Mouse (Mus musculus): ENCODE measurements around the gene Zscan29. TPM values are rescaled to one million over a fixed set of nuclear protein-coding genes. Genes with fewer than 3 reads are reported as not detected.

The Zscan29 gene
- total and polyA plus RNA-seq, 3 experiments = 6.5 to 199 (median 10.2) TPM

DNA sequence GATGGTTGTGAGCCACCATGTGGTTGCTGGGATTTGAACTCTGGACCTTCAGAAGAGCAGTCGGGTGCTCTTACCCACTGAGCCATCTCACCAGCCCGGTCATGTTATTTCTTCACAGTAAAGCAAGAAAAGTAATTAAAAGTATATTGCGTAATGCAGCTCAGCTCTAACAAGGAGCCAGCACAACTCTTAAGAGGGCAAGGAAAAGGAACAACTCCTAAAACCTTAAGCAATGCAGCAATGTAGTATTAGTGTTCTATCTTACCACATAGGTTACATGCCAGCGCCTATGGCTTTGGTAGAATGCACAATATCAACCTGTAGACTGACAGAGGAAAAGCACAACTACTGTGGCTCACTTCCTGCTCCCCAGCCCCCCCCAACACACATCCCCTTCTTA is 33.6 kb downstream of the Zscan29 start:
- peaks cover 6 to 13% of the 10 kb centered on the region in 2 experiments for H3K4me1 ChIP-seq (ENCODE audit: control insufficient read depth in 1 of 2, insufficient read depth in 2 of 2, low read length in 2 of 2)
- DNase-seq (ENCODE audit: low read depth, low spot score) = peak; percentile 42
- no peak overlapping the region for H3K4me3 ChIP-seq (ENCODE audit: control insufficient read depth in 1 of 2, insufficient read depth in 1 of 2, low read depth in 2 of 2, low read length in 2 of 2)
- H3K27ac ChIP-seq (ENCODE audit: control insufficient read depth, low read depth, low read length) = no peak overlapping the region
- peaks cover 0 to 20% of the 10 kb centered on the region in 2 experiments; a peak in 2 of 4 replicates for H3K36me3 ChIP-seq (ENCODE audit: control insufficient read depth in 1 of 2, insufficient read depth in 2 of 2, low read length in 2 of 2)
- H3K9ac ChIP-seq (ENCODE audit: control insufficient read depth, low read depth, low read length, poor library complexity, severe bottlenecking) = no peak overlapping the region
- no peaks in the 10 kb centered on the region for H3K27me3 ChIP-seq (ENCODE audit: control insufficient read depth in 1 of 2, insufficient read depth in 2 of 2, low read length in 2 of 2)
- H3K79me2 ChIP-seq (ENCODE audit: control insufficient read depth, insufficient read depth, low read length, poor library complexity) = peaks cover 31% of the 10 kb centered on the region
- no peak for TF ChIP-seq KAT2A (conservative IDR thresholded peaks at IDR 0.05; ENCODE audit: low read depth, low read length)
- no peak for TF ChIP-seq MAFK (IDR thresholded peaks at IDR 0.05; ENCODE audit: borderline replicate concordance, low read depth, low read length)
- TF ChIP-seq POLR2AphosphoS5 (IDR thresholded peaks at IDR 0.05; ENCODE audit: borderline replicate concordance, low read depth, low read length) = no peak
- no peak for TF ChIP-seq TAL1 (IDR thresholded peaks at IDR 0.05; ENCODE audit: low read length)
- no peak for TF ChIP-seq CHD2 (IDR thresholded peaks at IDR 0.05; ENCODE audit: low read length)
- no peak for TF ChIP-seq NELFE (IDR thresholded peaks at IDR 0.05; ENCODE audit: low read depth, low read length)
- no peak for TF ChIP-seq UBTF (IDR thresholded peaks at IDR 0.05; ENCODE audit: borderline replicate concordance, insufficient read depth, low read depth, low read length)
- TF ChIP-seq POLR2AphosphoS2 (IDR thresholded peaks at IDR 0.05; ENCODE audit: low read length) = 0 out of 2 replicates have a peak, but pooled peaks have one; percentile 25
- TF ChIP-seq POLR2A (IDR thresholded peaks at IDR 0.05; ENCODE audit: control insufficient read depth in 1 of 2, insufficient read depth in 1 of 2, low read depth in 1 of 2, low read length in 2 of 2, poor library complexity in 1 of 2) = 0 out of 4 replicates have a peak, but pooled peaks of 1 of the 2 experiments have one; percentile 20
- TF ChIP-seq MAX (IDR thresholded peaks at IDR 0.05; ENCODE audit: low read length) = no peak
- no peak for TF ChIP-seq GATA1 (IDR thresholded peaks at IDR 0.05; ENCODE audit: low read depth, low read length)
- H3K9me3 ChIP-seq (replicated peaks; ENCODE audit: insufficient read depth, low read length) = no peaks in the 10 kb centered on the region

DNA sequence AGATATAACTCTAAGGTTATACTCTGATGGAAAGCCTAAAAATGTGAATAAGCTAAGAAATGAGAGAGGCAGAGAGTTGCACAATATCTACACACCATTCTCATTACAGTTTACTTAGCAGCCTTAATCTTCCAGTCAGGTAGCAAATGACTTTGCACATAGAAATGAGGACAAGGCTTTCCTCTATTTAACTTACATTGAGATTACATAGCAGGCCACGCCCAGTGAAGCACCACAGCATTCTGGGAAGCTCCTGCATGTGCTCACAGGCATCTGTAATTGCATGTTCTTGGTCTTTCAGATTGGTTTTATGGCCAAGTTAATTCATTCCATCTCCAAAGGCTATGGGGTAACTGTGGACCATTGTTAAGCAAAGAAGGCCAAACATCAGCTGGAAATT is 38.1 kb downstream of the Zscan29 start:
- Histone ChIP-seq H3K9ac (ENCODE audit: control insufficient read depth, low read depth, low read length, poor library complexity, severe bottlenecking) (no peak overlapping the region), H3K9me3 (replicated peaks; ENCODE audit: insufficient read depth, low read length) (no peaks in the 10 kb centered on the region), H3K4me3 (ENCODE audit: control insufficient read depth in 1 of 2, insufficient read depth in 1 of 2, low read depth in 2 of 2, low read length in 2 of 2) (no peak overlapping the region), H3K27me3 (ENCODE audit: control insufficient read depth in 1 of 2, insufficient read depth in 2 of 2, low read length in 2 of 2) (no peaks in the 10 kb centered on the region), H3K79me2 (ENCODE audit: control insufficient read depth, insufficient read depth, low read length, poor library complexity) (peaks cover 4% of the 10 kb centered on the region), H3K36me3 (ENCODE audit: control insufficient read depth in 1 of 2, insufficient read depth in 2 of 2, low read length in 2 of 2) (peaks cover 0 to 9% of the 10 kb centered on the region in 2 experiments; a peak in 2 of 4 replicates), H3K4me1 (ENCODE audit: control insufficient read depth in 1 of 2, insufficient read depth in 2 of 2, low read length in 2 of 2) (peaks cover 3 to 6% of the 10 kb centered on the region in 2 experiments; a peak in 2 of 4 replicates), H3K27ac (ENCODE audit: control insufficient read depth, low read depth, low read length) (no peak overlapping the region)
- no peak for TF ChIP-seq MEF2A (IDR thresholded peaks at IDR 0.05; ENCODE audit: extremely low read depth, insufficient replicate concordance, low read depth, low read length, poor library complexity, severe bottlenecking)
- no peak for TF ChIP-seq HCFC1 (IDR thresholded peaks at IDR 0.05; ENCODE audit: low read depth, low read length)
- TF ChIP-seq POLR2AphosphoS5 (IDR thresholded peaks at IDR 0.05; ENCODE audit: borderline replicate concordance, low read depth, low read length) = no peak
- no peak for TF ChIP-seq ZC3H11A (IDR thresholded peaks at IDR 0.05; ENCODE audit: low read depth, low read length)
- no peak for TF ChIP-seq CHD1 (IDR thresholded peaks at IDR 0.05; ENCODE audit: low read depth, low read length)
- TF ChIP-seq POLR2AphosphoS2 (IDR thresholded peaks at IDR 0.05; ENCODE audit: low read length) = no peak
- no peak for TF ChIP-seq ELF1 (IDR thresholded peaks at IDR 0.05; ENCODE audit: low read depth, low read length)
- peak; percentile 63; the same call in 1 of the 2 replicates for TF ChIP-seq MYC (IDR thresholded peaks at IDR 0.05; ENCODE audit: low read depth, low read length)
- no peak for TF ChIP-seq POLR2A (IDR thresholded peaks at IDR 0.05; ENCODE audit: control insufficient read depth in 1 of 2, insufficient read depth in 1 of 2, low read depth in 1 of 2, low read length in 2 of 2, poor library complexity in 1 of 2)
- no peak for TF ChIP-seq EP300 (IDR thresholded peaks at IDR 0.05; ENCODE audit: low read depth in 1 of 2, low read length in 2 of 2)
- TF ChIP-seq MAX (IDR thresholded peaks at IDR 0.05; ENCODE audit: low read length) = 0 out of 2 replicates have a peak, but pooled peaks have one; percentile 27
- no peak for TF ChIP-seq MAFK (IDR thresholded peaks at IDR 0.05; ENCODE audit: borderline replicate concordance, low read depth, low read length)
- TF ChIP-seq ZKSCAN1 (IDR thresholded peaks at IDR 0.05; ENCODE audit: low read depth, low read length) = no peak
- no peak for TF ChIP-seq JUND (IDR thresholded peaks at IDR 0.05; ENCODE audit: low read depth, low read length)
- TF ChIP-seq RAD21 (IDR thresholded peaks at IDR 0.05; ENCODE audit: low read depth, low read length) = no peak
- TF ChIP-seq ETS1 (IDR thresholded peaks at IDR 0.05; ENCODE audit: low read depth, low read length) = no peak
- peak; percentile 45 for DNase-seq (ENCODE audit: low read depth, low spot score)
